Mouse (Mus musculus): Measurements from ENCODE around the gene Gpd2. TPM values are rescaled to one million over a fixed set of nuclear protein-coding genes. Genes with fewer than 3 reads are reported as not detected.

The Gpd2 gene
- polyA plus RNA-seq, 1 experiment from 2014 or later = 24.8 TPM

DNA sequence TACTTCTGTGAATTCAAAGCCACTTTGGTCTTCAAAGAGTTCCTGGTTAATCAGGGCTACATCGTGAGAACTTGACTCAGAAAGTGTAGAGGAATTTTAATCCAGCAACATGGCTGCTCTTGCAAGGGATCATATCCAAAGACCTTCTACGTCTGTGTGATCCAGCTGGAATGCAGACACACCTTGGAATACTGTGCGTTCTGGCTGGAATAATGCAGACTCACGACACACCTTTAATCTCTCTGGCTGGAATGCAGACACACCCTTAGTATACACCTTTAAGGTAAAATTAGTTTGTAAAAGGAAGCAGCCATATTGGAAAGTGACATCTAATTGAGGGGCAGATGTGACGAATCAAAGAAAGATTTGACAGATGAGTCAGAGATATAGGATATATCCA, 6.0 kb upstream of the Gpd2 start:
- no peak overlapping the region for H3K4me2 ChIP-seq
- no peaks in the 10 kb centered on the region for H3K4me1 ChIP-seq
- H3K27ac ChIP-seq (replicated peaks) = no peak overlapping the region
- H3K9ac ChIP-seq (replicated peaks) = no peak overlapping the region
- 89% methylated on average over 5 of the region's 5 CpGs for WGBS
- H3K36me3 ChIP-seq = no peaks in the 10 kb centered on the region
- no peaks in the 10 kb centered on the region for H3K27me3 ChIP-seq (replicated peaks)
- H3K4me3 ChIP-seq (replicated peaks) = no peak overlapping the region
- ATAC-seq (ENCODE audit: low FRiP score) = no peak
- H3K9me3 ChIP-seq (replicated peaks) = no peaks in the 10 kb centered on the region

DNA sequence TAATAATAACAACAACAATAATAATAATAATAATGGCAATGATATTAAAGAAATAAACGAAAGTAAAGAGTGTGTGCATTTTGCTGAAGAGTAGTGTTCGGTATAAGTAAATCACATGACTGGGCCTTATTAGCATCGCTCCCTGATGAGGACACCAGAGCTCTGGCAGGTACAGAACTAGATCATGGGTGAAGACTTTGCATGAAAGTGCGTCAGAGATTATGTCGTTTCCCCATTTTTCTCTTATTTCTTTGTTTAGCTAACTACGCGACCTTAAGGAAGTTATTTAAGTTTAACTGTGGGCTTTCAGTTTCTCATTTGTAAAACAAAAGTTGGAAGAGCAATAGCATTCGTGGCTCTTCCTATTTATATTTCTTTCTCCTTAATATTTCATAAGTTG, 5.1 kb upstream of the Gpd2 start:
- no peak overlapping the region for H3K4me2 ChIP-seq
- H3K4me1 ChIP-seq = peaks cover 5% of the 10 kb centered on the region
- no peaks in the 10 kb centered on the region for H3K36me3 ChIP-seq
- no peak overlapping the region for H3K27ac ChIP-seq (replicated peaks)
- ATAC-seq (ENCODE audit: low FRiP score) = no peak
- H3K9ac ChIP-seq (replicated peaks) = no peak overlapping the region
- H3K27me3 ChIP-seq (replicated peaks) = no peaks in the 10 kb centered on the region
- H3K4me3 ChIP-seq (replicated peaks) = no peak overlapping the region
- 92% methylated on average over 8 of the region's 8 CpGs for WGBS
- H3K9me3 ChIP-seq (replicated peaks) = no peaks in the 10 kb centered on the region

- H3K9ac ChIP-seq (replicated peaks) = no peak overlapping the region
- H3K4me1 ChIP-seq = peaks cover 16% of the 10 kb centered on the region
- H3K36me3 ChIP-seq = no peaks in the 10 kb centered on the region
- no peak overlapping the region for H3K4me2 ChIP-seq
- H3K9me3 ChIP-seq (replicated peaks) = no peaks in the 10 kb centered on the region
- H3K4me3 ChIP-seq (replicated peaks) = no peak overlapping the region
- WGBS = 89% methylated on average over 2 of the region's 2 CpGs
- no peak overlapping the region for H3K27ac ChIP-seq (replicated peaks)
- H3K27me3 ChIP-seq (replicated peaks) = 0 out of 2 replicates have a peak, but pooled peaks cover 3% of the 10 kb centered on the region
- no peak for ATAC-seq (ENCODE audit: low FRiP score)
These were observed 1.2 kb upstream of the Gpd2 start for GRCm38 (mm10) chr2:57236246-57236645.

GRCm38 (mm10) chr2:57237026-57237425, 409 bp upstream of the Gpd2 start:
- ATAC-seq (ENCODE audit: low FRiP score) = no peak
- Histone ChIP-seq H3K27ac (replicated peaks) (no peak overlapping the region), H3K9me3 (replicated peaks) (no peaks in the 10 kb centered on the region), H3K36me3 (no peaks in the 10 kb centered on the region), H3K4me1 (peaks cover 16% of the 10 kb centered on the region), H3K27me3 (replicated peaks) (0 out of 2 replicates have a peak, but pooled peaks cover 3% of the 10 kb centered on the region), H3K9ac (replicated peaks) (no peak overlapping the region), H3K4me3 (replicated peaks) (peak overlapping the region; percentile 84), H3K4me2 (peak overlapping the region; percentile 96)
- 34% methylated on average over 6 of the region's 6 CpGs for WGBS

DNA sequence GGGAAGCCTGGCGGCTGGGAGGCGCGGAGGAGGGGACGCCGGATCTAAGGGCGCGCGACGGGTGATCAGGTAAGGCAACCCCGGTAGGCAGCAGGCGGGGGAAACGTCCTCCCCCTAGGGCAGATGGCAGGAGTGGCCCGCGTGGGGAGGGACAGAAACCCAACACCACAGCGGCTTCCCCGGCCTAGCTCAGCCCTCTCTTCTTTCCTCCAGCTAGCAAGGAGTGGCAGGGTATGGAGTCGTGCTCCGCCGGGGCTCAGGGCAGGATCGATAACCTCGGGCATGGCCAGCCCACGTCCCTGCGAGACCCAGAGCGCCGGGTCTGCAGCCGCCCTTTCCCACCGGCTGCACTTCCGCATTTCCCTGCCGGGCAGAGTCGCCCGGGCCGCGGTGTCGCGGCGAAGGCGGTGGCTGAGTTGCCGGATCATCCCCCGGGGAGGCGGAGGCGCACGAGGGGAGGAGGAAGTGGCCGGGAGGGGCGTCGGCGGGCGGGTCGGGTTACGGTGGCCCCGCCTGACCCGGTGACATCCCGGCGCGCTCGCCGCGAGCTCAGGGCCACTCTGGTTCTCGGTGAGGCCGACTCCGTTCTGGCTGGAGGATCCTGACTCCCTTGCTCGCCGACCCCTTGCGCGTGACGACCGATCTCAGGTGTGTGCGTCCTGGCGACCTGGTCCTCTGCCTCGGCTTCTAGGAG, 632 bp downstream of the Gpd2 start:
- Histone ChIP-seq H3K27me3 (replicated peaks) (0 out of 2 replicates have a peak, but pooled peaks cover 3% of the 10 kb centered on the region), H3K4me1 (peaks cover 16% of the 10 kb centered on the region), H3K27ac (replicated peaks) (peak overlapping the region; percentile 51), H3K9me3 (replicated peaks) (no peaks in the 10 kb centered on the region), H3K9ac (replicated peaks) (peak overlapping the region; percentile 82), H3K4me2 (peak overlapping the region; percentile 96), H3K36me3 (no peaks in the 10 kb centered on the region), H3K4me3 (replicated peaks) (peak overlapping the region; percentile 84)
- peak; percentile 81 for ATAC-seq (ENCODE audit: low FRiP score)
- WGBS = under 1% methylated on average over 67 of the region's 69 CpGs

GRCm38 (mm10) chr2:57238614-57239165, 1.3 kb downstream of the Gpd2 start:
- H3K4me2 ChIP-seq = peak overlapping the region; percentile 96
- 4% methylated on average over 17 of the region's 17 CpGs for WGBS
- no peak overlapping the region; the same call in 1 of the 2 replicates for H3K27ac ChIP-seq (replicated peaks)
- H3K9ac ChIP-seq (replicated peaks) = peak overlapping the region; percentile 82
- H3K9me3 ChIP-seq (replicated peaks) = no peaks in the 10 kb centered on the region
- peaks cover 16% of the 10 kb centered on the region for H3K4me1 ChIP-seq
- H3K27me3 ChIP-seq (replicated peaks) = 0 out of 2 replicates have a peak, but pooled peaks cover 3% of the 10 kb centered on the region
- no peak for ATAC-seq (ENCODE audit: low FRiP score)
- H3K4me3 ChIP-seq (replicated peaks) = peak overlapping the region; percentile 84
- H3K36me3 ChIP-seq = no peaks in the 10 kb centered on the region

GRCm38 (mm10) chr2:57239356-57239755, 1.9 kb downstream of the Gpd2 start:
- peak overlapping the region; percentile 96 for H3K4me2 ChIP-seq
- H3K4me3 ChIP-seq (replicated peaks) = no peak overlapping the region
- no peaks in the 10 kb centered on the region for H3K9me3 ChIP-seq (replicated peaks)
- no peak for ATAC-seq (ENCODE audit: low FRiP score)
- no peak overlapping the region for H3K27ac ChIP-seq (replicated peaks)
- H3K36me3 ChIP-seq = no peaks in the 10 kb centered on the region
- WGBS = 14% methylated on average over 2 of the region's 2 CpGs
- H3K9ac ChIP-seq (replicated peaks) = no peak overlapping the region
- 0 out of 2 replicates have a peak, but pooled peaks cover 3% of the 10 kb centered on the region for H3K27me3 ChIP-seq (replicated peaks)
- peaks cover 16% of the 10 kb centered on the region for H3K4me1 ChIP-seq

- H3K27me3 ChIP-seq (replicated peaks) = 0 out of 2 replicates have a peak, but pooled peaks cover 3% of the 10 kb centered on the region
- H3K4me2 ChIP-seq = no peak overlapping the region
- peaks cover under 1% of the 10 kb centered on the region; the same call in 1 of the 2 replicates for H3K4me1 ChIP-seq
- no peaks in the 10 kb centered on the region for H3K9me3 ChIP-seq (replicated peaks)
- no peak overlapping the region for H3K27ac ChIP-seq (replicated peaks)
- no peak overlapping the region for H3K4me3 ChIP-seq (replicated peaks)
- WGBS = 37% methylated on average over 5 of the region's 5 CpGs
- ATAC-seq (ENCODE audit: low FRiP score) = no peak
- no peak overlapping the region for H3K9ac ChIP-seq (replicated peaks)
- no peaks in the 10 kb centered on the region for H3K36me3 ChIP-seq
These were observed 6.6 kb downstream of the Gpd2 start for GRCm38 (mm10) chr2:57243987-57244386.

DNA sequence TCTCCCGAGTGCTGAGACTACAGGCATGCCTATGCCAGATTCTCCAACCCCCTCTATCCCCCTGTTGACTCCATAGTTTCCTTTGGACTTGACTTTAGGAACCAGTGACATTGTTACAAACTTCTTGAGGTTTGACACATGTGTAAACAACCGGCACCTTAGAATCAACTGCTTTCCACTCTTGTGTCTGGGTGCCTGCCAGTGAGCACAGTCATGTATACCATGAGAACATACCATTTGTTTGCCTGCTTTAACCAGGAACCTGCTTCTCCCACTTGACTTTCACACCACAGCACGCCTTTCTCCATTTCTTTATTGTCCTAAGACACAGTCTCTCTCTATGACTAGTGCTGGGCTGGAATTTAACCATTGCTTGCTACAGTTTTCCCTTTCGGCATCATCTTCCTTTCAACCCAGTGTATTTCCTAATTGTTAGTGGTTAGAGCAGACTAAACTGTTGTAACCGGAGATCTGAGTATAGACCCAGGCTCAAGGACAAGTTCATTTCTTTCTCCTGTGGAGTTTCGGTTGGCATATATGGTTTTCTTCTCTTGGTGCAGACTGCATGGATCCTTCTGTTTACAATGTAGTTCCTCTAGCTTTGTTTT, 8.4 kb downstream of the Gpd2 start:
- Histone ChIP-seq H3K9me3 (replicated peaks) (no peaks in the 10 kb centered on the region), H3K27ac (replicated peaks) (no peak overlapping the region), H3K4me2 (no peak overlapping the region), H3K36me3 (no peaks in the 10 kb centered on the region), H3K4me3 (replicated peaks) (no peak overlapping the region), H3K4me1 (no peaks in the 10 kb centered on the region), H3K27me3 (replicated peaks) (no peaks in the 10 kb centered on the region), H3K9ac (replicated peaks) (no peak overlapping the region)
- 92% methylated on average over 6 of the region's 6 CpGs for WGBS
- no peak for ATAC-seq (ENCODE audit: low FRiP score)

DNA sequence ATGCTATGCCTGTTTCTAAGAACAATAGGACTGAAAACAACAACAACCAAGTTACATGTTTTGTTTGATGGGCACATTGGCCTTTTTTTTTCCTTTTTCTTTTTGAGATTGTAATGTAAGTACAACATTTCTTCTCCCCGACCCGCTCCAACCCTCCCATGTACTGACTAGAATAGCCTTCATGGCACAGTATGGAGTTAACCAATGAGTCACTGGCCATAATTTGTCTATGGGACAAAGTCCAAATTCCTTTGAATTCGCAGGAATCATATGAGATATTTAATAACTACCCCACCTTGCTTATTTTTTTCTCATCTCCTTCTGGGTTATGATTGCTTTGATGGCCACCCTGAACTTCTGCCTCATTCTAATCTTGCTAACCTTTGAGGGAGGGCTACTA, 12.7 kb downstream of the Gpd2 start:
- no peak for ATAC-seq (ENCODE audit: low FRiP score)
- H3K9me3 ChIP-seq (replicated peaks) = no peaks in the 10 kb centered on the region
- whole genome bisulfite sequencing = 97% methylated on average over 3 of the region's 3 CpGs

DNA sequence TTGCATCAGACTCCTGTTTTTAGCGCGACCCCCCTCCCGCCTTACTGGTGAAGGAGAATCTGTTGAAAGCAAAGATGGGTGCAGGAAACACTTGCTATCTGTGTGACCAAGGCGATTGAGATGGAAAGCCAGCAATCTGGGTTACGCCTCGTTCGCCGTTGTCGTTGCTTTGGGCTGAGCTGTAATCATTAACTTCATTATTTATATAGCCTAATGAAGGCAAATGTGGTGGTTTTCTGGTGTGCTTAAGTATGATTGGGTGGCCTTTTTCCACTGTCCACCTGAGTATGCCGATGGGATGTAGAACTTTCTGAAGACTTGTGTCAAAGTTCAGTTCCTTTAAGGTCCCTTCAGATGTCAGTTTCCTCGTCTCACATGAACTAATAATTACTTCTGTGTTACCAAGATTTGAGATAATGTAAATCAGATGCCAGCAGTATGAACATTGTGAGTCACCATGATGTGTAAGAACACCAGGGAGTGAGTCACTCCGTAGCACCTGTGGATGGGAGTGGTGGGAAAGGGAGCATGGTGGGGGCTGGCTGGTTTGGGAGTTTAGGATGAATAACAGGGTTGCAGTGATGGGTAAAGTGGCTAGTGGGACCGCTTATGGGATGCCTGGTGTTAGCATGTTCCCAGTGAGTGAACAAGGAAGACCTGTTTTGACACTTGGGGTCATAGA, 14.3 kb downstream of the Gpd2 start:
- Histone ChIP-seq H3K9me3 (replicated peaks) (no peaks in the 10 kb centered on the region), H3K4me2 (no peak overlapping the region), H3K4me3 (replicated peaks) (no peak overlapping the region), H3K36me3 (no peaks in the 10 kb centered on the region), H3K4me1 (0 out of 2 replicates have a peak, but pooled peaks cover 3% of the 10 kb centered on the region), H3K9ac (replicated peaks) (no peak overlapping the region), H3K27me3 (replicated peaks) (no peaks in the 10 kb centered on the region), H3K27ac (replicated peaks) (no peak overlapping the region)
- WGBS = 84% methylated on average over 13 of the region's 13 CpGs
- ATAC-seq (ENCODE audit: low FRiP score) = no peak

More for the DNA sequence above, 12.7 kb downstream of the Gpd2 start:
- Histone ChIP-seq H3K4me3 (replicated peaks) (no peak overlapping the region), H3K4me1 (no peaks in the 10 kb centered on the region), H3K27ac (replicated peaks) (no peak overlapping the region), H3K9ac (replicated peaks) (no peak overlapping the region), H3K36me3 (no peaks in the 10 kb centered on the region), H3K27me3 (replicated peaks) (no peaks in the 10 kb centered on the region), H3K4me2 (no peak overlapping the region)
